Mouse (Mus musculus) left cerebral cortex, postnatal 14 days (tissue): ENCODE measurements around the gene Zfp14. TPM values are rescaled to one million over a fixed set of nuclear protein-coding genes. Genes with fewer than 3 reads are reported as not detected.

Experiments used
- DNase-seq, 2 experiments: peaks; one replicate each; pipeline ENCODE4 v3.0.0; 2021 to 2022; ENCODE audit warnings: low spot score in 2 of 2, mixed read lengths in 1 of 2
- intact Hi-C: fragments of 180-260 bp; cut with DNase I; formaldehyde crosslinking; loops from one replicate; pipeline ENCODE4 v1.15.1; 2025
- microRNA-seq, 2 experiments: library from miRNA; unstranded; fragments of <30 nt; microRNA quantifications; one replicate each; pipeline ENCODE4 v1.2.0; 2022
- total RNA-seq, 2 experiments: library from RNA; stranded (reverse); gene quantifications; 2 replicates each; pipeline ENCODE4 v1.2.3; 2021

The Zfp14 gene
- total RNA-seq, 2 experiments from 2014 or later: 6.6 to 7.0 TPM

- intact Hi-C loops: no loop called here
- DNase-seq: no peak
Observed at GRCm38 (mm10) chr7:29987551-29987950, 63.6 kb downstream of the Zfp14 start.

Small RNA genes within 50 kb of the gene (microRNA-seq; reads per million reads assigned to microRNA genes)
- gene Gm23368: 0 reads per million in 2 experiments

Other genes starting within 250 kb of the Zfp14 start
- gene Zfp790, start 235.3 kb downstream of the Zfp14 start, total RNA-seq: 10 to 100 TPM; 16.6 to 21.5 TPM
- 10 to 100 TPM; 20.3 to 23.2 TPM for gene Zfp940, start 197.7 kb downstream of the Zfp14 start, total RNA-seq
- 10 to 100 TPM; 12.8 to 13.7 TPM for gene Zfp420, start 191.4 kb downstream of the Zfp14 start, total RNA-seq
- gene Zfp27, start 144.8 kb downstream of the Zfp14 start, total RNA-seq: 10 to 100 TPM; 21.5 to 22.5 TPM
- 1 to 10 TPM; 7.5 to 8.2 TPM for gene Zfp383, start 143.2 kb downstream of the Zfp14 start, total RNA-seq
- gene Zfp74, start 97.3 kb downstream of the Zfp14 start, total RNA-seq: 10 to 100 TPM; 19.9 to 21.4 TPM
- gene Zfp568, start 67.4 kb downstream of the Zfp14 start, total RNA-seq: 1 to 10 TPM; 3.7 TPM
- 1 to 10 TPM; 2.7 to 4.3 TPM for gene Zfp82, start 21.5 kb upstream of the Zfp14 start, total RNA-seq
- gene Gm26920, start 39.0 kb upstream of the Zfp14 start, total RNA-seq: under 1 TPM in 1 of 2 experiments, not detected in 1; 0.59 TPM
- gene Zfp566, start 39.1 kb upstream of the Zfp14 start, total RNA-seq: 1 to 10 TPM; 5.6 to 6.5 TPM
- gene Zfp260, start 43.4 kb upstream of the Zfp14 start, total RNA-seq: 10 to 100 TPM; 54.8 to 67.7 TPM
- gene Zfp382, start 70.6 kb upstream of the Zfp14 start, total RNA-seq: 10 to 100 TPM; 29.8 to 35.3 TPM
- 10 to 100 TPM; 45.7 to 47.1 TPM for gene Zfp146, start 118.4 kb upstream of the Zfp14 start, total RNA-seq
- gene Cox7a1, start 132.8 kb upstream of the Zfp14 start, total RNA-seq: 1 to 10 TPM; 3.4 to 4.9 TPM
- 100 to 1,000 TPM; 194 to 196 TPM for gene Capns1, start 147.4 kb upstream of the Zfp14 start, total RNA-seq
- 10 to 100 TPM; 55.8 to 59.8 TPM for gene Polr2i, start 180.6 kb upstream of the Zfp14 start, total RNA-seq
- 100 to 1,000 TPM; 149 to 153 TPM for gene Tbcb, start 180.9 kb upstream of the Zfp14 start, total RNA-seq
- gene Ovol3, start 184.3 kb upstream of the Zfp14 start, total RNA-seq: not detected
- gene Thap8, start 228.7 kb upstream of the Zfp14 start, total RNA-seq: under 1 TPM in 1 of 2 experiments, not detected in 1; 0.26 TPM
- gene Wdr62, start 229.0 kb upstream of the Zfp14 start, total RNA-seq: 1 to 10 TPM; 1.2 to 2.0 TPM
- 100 to 1,000 TPM; 499 to 503 TPM for gene Clip3, start 240.3 kb upstream of the Zfp14 start, total RNA-seq